Mouse (Mus musculus) colon, adult 2 months (tissue): ENCODE measurements around the gene Pgam2. TPM values are rescaled to one million over a fixed set of nuclear protein-coding genes. Genes with fewer than 3 reads are reported as not detected.

Experiments
- polyA plus RNA-seq: library from polyadenylated mRNA; depleted of rRNA; stranded (reverse); fragments of >200 nt; gene quantifications from 2 replicates; pipeline ENCODE4 v1.2.3, GENCODE M21; 2012; rRNA removed

Pgam2 gene
- polyA plus RNA-seq, result 0.20 TPM in 1 of 2 replicates, not detected in the other

GRCm38 (mm10) chr11:5803551-5803981 lies at the start of gene Pgam2:
TSS of gene Pgam2 (minus strand) at chr11:5803733.

GRCm38 (mm10) chr11:5837251-5838246 lies 34.0 kb upstream of the Pgam2 start, which contains the start of gene Polm:
TSS of gene Polm (minus strand) at chr11:5838016.

DNA sequence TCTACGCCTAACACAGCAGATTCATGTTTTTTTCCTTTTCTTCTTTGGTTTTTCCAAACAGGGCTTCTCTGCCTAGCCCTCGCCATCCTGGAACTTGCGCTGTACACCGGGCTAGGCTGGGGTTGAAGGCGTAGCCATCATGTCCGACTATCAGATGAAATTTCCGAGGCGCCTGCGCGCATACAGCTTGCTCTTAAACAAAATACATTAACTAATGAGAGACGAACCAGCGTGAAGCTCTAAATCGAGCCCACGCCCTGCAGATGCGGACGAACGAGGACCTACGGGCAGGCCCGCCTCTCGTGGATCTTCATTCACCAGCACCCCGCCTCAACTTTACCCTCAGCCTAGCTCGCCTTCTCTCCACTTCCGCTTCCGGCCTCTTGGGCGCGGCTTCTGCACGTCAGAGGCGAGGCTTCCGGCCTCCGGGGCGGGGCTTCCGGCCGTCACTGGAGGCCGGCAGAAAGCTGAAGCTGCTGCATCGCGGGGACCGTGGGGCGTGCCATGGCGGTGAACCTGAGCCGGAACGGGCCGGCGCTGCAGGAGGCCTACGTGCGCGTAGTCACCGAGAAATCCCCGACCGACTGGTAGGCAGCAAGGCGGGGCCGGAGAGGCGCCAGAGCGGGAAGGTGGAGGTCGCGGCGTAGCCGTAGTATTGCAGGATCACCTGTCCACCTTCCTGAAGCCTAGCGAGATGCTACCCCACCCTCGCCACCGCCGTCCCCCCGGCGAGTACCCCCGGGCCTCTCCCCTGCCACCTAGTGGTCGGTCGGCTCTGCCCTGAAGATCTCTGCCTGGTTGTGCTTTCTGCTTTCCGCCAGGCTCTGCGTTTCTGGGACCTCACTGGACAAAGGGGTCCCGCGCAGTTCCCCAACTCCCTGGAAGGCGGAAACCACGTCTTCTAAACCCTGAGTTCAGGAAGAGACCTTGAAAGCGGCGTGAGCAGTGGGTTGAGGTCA lies 15.2 kb downstream of the Pgam2 start, which contains the start of gene Dbnl:
Gene Dbnl, plus strand, starts transcription at position 433 of the 959 bp plus-strand sequence.

GRCm38 (mm10) chr11:5761820-5762632 lies 41.5 kb downstream of the Pgam2 start, which contains the start of gene Urgcp:
TSS of gene Urgcp (minus strand) at chr11:5762376.

Other genes with a start within 250 kb of the Pgam2 start
- not detected in 2 replicates for gene Ankrd36, start 234.0 kb downstream of the Pgam2 start, polyA plus RNA-seq
- gene Mrps24, start 88.1 kb downstream of the Pgam2 start, polyA plus RNA-seq, result 402 and 582 TPM in 2 replicates
- gene Urgcp, start 41.4 kb downstream of the Pgam2 start, polyA plus RNA-seq, result 28.2 and 32.3 TPM in 2 replicates
- 83.1 and 88.6 TPM in 2 replicates for gene Dbnl, start 15.2 kb downstream of the Pgam2 start, polyA plus RNA-seq
- 48.8 and 52.4 TPM in 2 replicates for gene Polm, start 34.3 kb upstream of the Pgam2 start, polyA plus RNA-seq
- 34.4 and 37.0 TPM in 2 replicates for gene Aebp1, start 58.2 kb upstream of the Pgam2 start, polyA plus RNA-seq
- gene Pold2, start 74.6 kb upstream of the Pgam2 start, polyA plus RNA-seq, result 174 and 178 TPM in 2 replicates
- gene Myl7, start 95.0 kb upstream of the Pgam2 start, polyA plus RNA-seq, result 0.79 and 1.1 TPM in 2 replicates
- gene Gck, start 146.3 kb upstream of the Pgam2 start, polyA plus RNA-seq, result 0.66 and 0.72 TPM in 2 replicates
- gene Ykt6, start 152.0 kb upstream of the Pgam2 start, polyA plus RNA-seq, result 51.4 and 52.3 TPM in 2 replicates